ENCODE assay signal across 7 mouse cellular contexts in genomic region chr13:28720639-28721239, GRCm38 (mm10).
DNase-seq lines count a peak whose midpoint lies in the region; ATAC-seq and TF ChIP-seq lines count a peak whose summit lies in the region.

No protein-coding gene starts in this region.

- 39% methylated on average over 11 of the region's 11 CpGs for WGBS in hindbrain, embryonic 15.5 days

- TF ChIP-seq POLR2A in testis, adult 2 months (IDR thresholded peaks at IDR 0.05; ENCODE audit: control insufficient read depth, low read depth, low read length) = no peak

- no peaks in the 10 kb centered on the region for H3K27me3 ChIP-seq in testis, adult 2 months (ENCODE audit: control insufficient read depth, insufficient read depth, low read length)
- H3K27me3 ChIP-seq in hindbrain, embryonic 15.5 days = no peaks in the 10 kb centered on the region

- H3K9me3 ChIP-seq in hindbrain, embryonic 15.5 days = no peaks in the 10 kb centered on the region

- peak overlapping the region; percentile 27; the same call in 1 of the 2 replicates for H3K4me3 ChIP-seq in testis, adult 2 months (ENCODE audit: control insufficient read depth, low read depth, low read length)
- no peak overlapping the region for H3K4me3 ChIP-seq in hindbrain, embryonic 15.5 days

- H3K9ac ChIP-seq in hindbrain, embryonic 15.5 days = no peak overlapping the region

- no peak overlapping the region for H3K27ac ChIP-seq in testis, adult 2 months (ENCODE audit: control insufficient read depth, insufficient read depth, low read depth, low read length)
- H3K27ac ChIP-seq in hindbrain, embryonic 15.5 days (replicated peaks) = peak overlapping the region; percentile 70

- no peak for DNase-seq in testis, postnatal 10 days (ENCODE audit: low spot score)
- DNase-seq in frontal cortex, postnatal 10 days (ENCODE audit: low spot score in 2 of 2) = peak; percentile 58 to 79
- peak; percentile 15 for DNase-seq in lung, postnatal 36 days
- DNase-seq in telencephalon, adult 2 months (ENCODE audit: low read depth, low spot score) = peak; percentile 79
- DNase-seq in spleen, postnatal 36 days (ENCODE audit: low spot score in 2 of 2) = no peak

- ATAC-seq in hindbrain, embryonic 15.5 days (ENCODE audit: low FRiP score, low read depth) = peak; percentile 43; the same call in 1 of the 2 replicates

- no peak for TF ChIP-seq CTCF in testis, adult 2 months (IDR thresholded peaks at IDR 0.05; ENCODE audit: control insufficient read depth, insufficient read depth, insufficient replicate concordance, low read depth, low read length)

- H3K4me1 ChIP-seq in testis, adult 2 months (ENCODE audit: control insufficient read depth, insufficient read depth, low read length) = peaks cover 2% of the 10 kb centered on the region; the same call in 1 of the 2 replicates
- peaks cover 49% of the 10 kb centered on the region for H3K4me1 ChIP-seq in hindbrain, embryonic 15.5 days (replicated peaks)

- no peaks in the 10 kb centered on the region for H3K36me3 ChIP-seq in testis, adult 2 months (ENCODE audit: control insufficient read depth, insufficient read depth, low read length)
- no peaks in the 10 kb centered on the region for H3K36me3 ChIP-seq in hindbrain, embryonic 15.5 days

- H3K4me2 ChIP-seq in hindbrain, embryonic 15.5 days = peak overlapping the region; percentile 35

Comparison
In these comparisons a context has a peak if more than half of its experiments do, and no peak if none do; other contexts are left out.
1. DNase-seq: peak in frontal cortex, postnatal 10 days (2 of 2), lung, postnatal 36 days (single experiment) and telencephalon, adult 2 months (single experiment); none in testis, postnatal 10 days (single experiment) and spleen, postnatal 36 days (0 of 2).